Mouse (Mus musculus): Measurements from ENCODE around the gene Myo5a. TPM values are rescaled to one million over a fixed set of nuclear protein-coding genes. Genes with fewer than 3 reads are reported as not detected.

Myo5a gene
- 15.3 and 17.8 TPM in 2 replicates for polyA plus RNA-seq (2015; fragmentation: Nextera tagmentation; extraction: Ambion mirVana)

- peak within 1 kb of the TSS; percentile 91 for H3K4me2 ChIP-seq
- peak within 1 kb of the TSS; percentile 84 for H3K4me3 ChIP-seq
- peak within 1 kb of the TSS; percentile 77 for H3K9ac ChIP-seq
- ATAC-seq (ENCODE audit: insufficient number of reproducible peaks, low FRiP score, low TSS enrichment, low read depth), result 0 out of 2 replicates have a peak, but pooled peaks have one; percentile 7
- peak within 1 kb of the TSS; percentile 93 for H3K27ac ChIP-seq
- no peaks in the 10 kb centered on the region for H3K9me3 ChIP-seq
- no peaks in the 10 kb centered on the region for H3K27me3 ChIP-seq
- H3K36me3 ChIP-seq, result no peaks in the 10 kb centered on the region
- 21% methylated on average over 23 of the region's 23 CpGs for WGBS
- H3K4me1 ChIP-seq, result peaks cover 12% of the 10 kb centered on the region
Observed at GRCm38 (mm10) chr9:75070457-75071028, at the start of gene Myo5a. Myo5a (plus strand) TSS chr9:75071015.

- 66% methylated on average over 7 of the region's 7 CpGs for WGBS
Observed at GRCm38 (mm10) chr9:75022546-75022945, 48.3 kb upstream of the Myo5a start.

GRCm38 (mm10) chr9:75023150-75023894 is 47.5 kb upstream of the Myo5a start:
- WGBS, result 50% methylated on average over 5 of the region's 5 CpGs
- no peak for ATAC-seq (ENCODE audit: insufficient number of reproducible peaks, low FRiP score, low TSS enrichment, low read depth)
- H3K4me2 ChIP-seq, result no peak overlapping the region
- no peaks in the 10 kb centered on the region for H3K9me3 ChIP-seq
- no peak overlapping the region for H3K9ac ChIP-seq
- H3K36me3 ChIP-seq, result peaks cover 9% of the 10 kb centered on the region
- no peaks in the 10 kb centered on the region for H3K27me3 ChIP-seq
- H3K4me3 ChIP-seq, result no peak overlapping the region
- H3K27ac ChIP-seq, result no peak overlapping the region
- no peaks in the 10 kb centered on the region for H3K4me1 ChIP-seq

More at GRCm38 (mm10) chr9:75022546-75022945, 48.3 kb upstream of the Myo5a start:
- Histone ChIP-seq H3K4me3 (no peak overlapping the region), H3K9me3 (no peaks in the 10 kb centered on the region), H3K27ac (0 out of 2 replicates have a peak overlapping the region, but pooled peaks have one; percentile 2), H3K4me1 (no peaks in the 10 kb centered on the region), H3K4me2 (no peak overlapping the region), H3K36me3 (peaks cover 9% of the 10 kb centered on the region), H3K27me3 (no peaks in the 10 kb centered on the region), H3K9ac (no peak overlapping the region)
- ATAC-seq (ENCODE audit: insufficient number of reproducible peaks, low FRiP score, low TSS enrichment, low read depth), result no peak

GRCm38 (mm10) chr9:75024089-75024488 is 46.7 kb upstream of the Myo5a start:
- ATAC-seq (ENCODE audit: insufficient number of reproducible peaks, low FRiP score, low TSS enrichment, low read depth), result no peak

GRCm38 (mm10) chr9:75025689-75026088 is 45.1 kb upstream of the Myo5a start:
- no peak for ATAC-seq (ENCODE audit: insufficient number of reproducible peaks, low FRiP score, low TSS enrichment, low read depth)
- no peaks in the 10 kb centered on the region for H3K9me3 ChIP-seq
- H3K4me2 ChIP-seq, result no peak overlapping the region
- H3K36me3 ChIP-seq, result peaks cover 6% of the 10 kb centered on the region; the same call in 1 of the 2 replicates
- H3K27me3 ChIP-seq, result no peaks in the 10 kb centered on the region
- no peak overlapping the region for H3K4me3 ChIP-seq
- 77% methylated on average over 6 of the region's 6 CpGs for WGBS
- H3K4me1 ChIP-seq, result no peaks in the 10 kb centered on the region
- no peak overlapping the region for H3K27ac ChIP-seq
- no peak overlapping the region for H3K9ac ChIP-seq

More at GRCm38 (mm10) chr9:75024089-75024488, 46.7 kb upstream of the Myo5a start:
- H3K36me3 ChIP-seq, result peaks cover 13% of the 10 kb centered on the region
- no peaks in the 10 kb centered on the region for H3K4me1 ChIP-seq
- H3K27ac ChIP-seq, result no peak overlapping the region
- H3K27me3 ChIP-seq, result no peaks in the 10 kb centered on the region
- no peak overlapping the region for H3K4me2 ChIP-seq
- WGBS, result 51% methylated on average over 7 of the region's 7 CpGs
- no peaks in the 10 kb centered on the region for H3K9me3 ChIP-seq
- no peak overlapping the region for H3K9ac ChIP-seq
- H3K4me3 ChIP-seq, result no peak overlapping the region

GRCm38 (mm10) chr9:75032408-75032807 is 38.4 kb upstream of the Myo5a start:
- H3K27ac ChIP-seq, result no peak overlapping the region
- H3K27me3 ChIP-seq, result no peaks in the 10 kb centered on the region
- no peaks in the 10 kb centered on the region for H3K9me3 ChIP-seq
- no peak for ATAC-seq (ENCODE audit: insufficient number of reproducible peaks, low FRiP score, low TSS enrichment, low read depth)
- peaks cover 6% of the 10 kb centered on the region; the same call in 1 of the 2 replicates for H3K36me3 ChIP-seq
- 89% methylated on average over 1 of the region's 1 CpGs for WGBS
- H3K4me3 ChIP-seq, result no peak overlapping the region
- no peaks in the 10 kb centered on the region for H3K4me1 ChIP-seq
- no peak overlapping the region for H3K9ac ChIP-seq
- H3K4me2 ChIP-seq, result no peak overlapping the region

GRCm38 (mm10) chr9:75033141-75033540 is 37.7 kb upstream of the Myo5a start:
- Histone ChIP-seq H3K4me2 (no peak overlapping the region), H3K27ac (no peak overlapping the region), H3K4me1 (no peaks in the 10 kb centered on the region), H3K27me3 (no peaks in the 10 kb centered on the region), H3K36me3 (peaks cover 3% of the 10 kb centered on the region; the same call in 1 of the 2 replicates), H3K9me3 (no peaks in the 10 kb centered on the region), H3K4me3 (no peak overlapping the region), H3K9ac (no peak overlapping the region)
- ATAC-seq (ENCODE audit: insufficient number of reproducible peaks, low FRiP score, low TSS enrichment, low read depth), result no peak
- WGBS, result 58% methylated on average over 7 of the region's 7 CpGs

- peaks cover 9% of the 10 kb centered on the region for H3K4me1 ChIP-seq
- no peaks in the 10 kb centered on the region for H3K27me3 ChIP-seq
- H3K36me3 ChIP-seq, result no peaks in the 10 kb centered on the region; the same call in 1 of the 2 replicates
- WGBS, result 24% methylated on average over 1 of the region's 1 CpGs
- H3K9ac ChIP-seq, result no peak overlapping the region
- no peak overlapping the region for H3K27ac ChIP-seq
- H3K9me3 ChIP-seq, result no peaks in the 10 kb centered on the region
- no peak overlapping the region for H3K4me3 ChIP-seq
- H3K4me2 ChIP-seq, result no peak overlapping the region
- ATAC-seq (ENCODE audit: insufficient number of reproducible peaks, low FRiP score, low TSS enrichment, low read depth), result no peak
Observed at GRCm38 (mm10) chr9:75034691-75035090, 36.1 kb upstream of the Myo5a start.

GRCm38 (mm10) chr9:75035944-75036343 is 34.9 kb upstream of the Myo5a start:
- 78% methylated on average over 4 of the region's 4 CpGs for WGBS
- no peak for ATAC-seq (ENCODE audit: insufficient number of reproducible peaks, low FRiP score, low TSS enrichment, low read depth)
- Histone ChIP-seq H3K4me2 (no peak overlapping the region), H3K9me3 (no peaks in the 10 kb centered on the region), H3K27me3 (no peaks in the 10 kb centered on the region), H3K27ac (no peak overlapping the region), H3K9ac (no peak overlapping the region), H3K36me3 (no peaks in the 10 kb centered on the region; the same call in 1 of the 2 replicates), H3K4me1 (peaks cover 11% of the 10 kb centered on the region), H3K4me3 (no peak overlapping the region)

GRCm38 (mm10) chr9:75037451-75038356 is 33.1 kb upstream of the Myo5a start, which contains the start of gene Arpp19:
Arpp19 (plus strand) TSS chr9:75037614.
- H3K4me3 ChIP-seq, result peak within 1 kb of the TSS; percentile 75
- H3K9ac ChIP-seq, result peak within 1 kb of the TSS; percentile 84
- peak within 1 kb of the TSS; percentile 65 for H3K27ac ChIP-seq
- peak; percentile 91 for ATAC-seq (ENCODE audit: insufficient number of reproducible peaks, low FRiP score, low TSS enrichment, low read depth)
- WGBS, result 0% methylated on average over 72 of the region's 73 CpGs
- H3K4me2 ChIP-seq, result peak within 1 kb of the TSS; percentile 53
- 0 out of 2 replicates have a peak, but pooled peaks cover 3% of the 10 kb centered on the region for H3K36me3 ChIP-seq
- no peaks in the 10 kb centered on the region for H3K27me3 ChIP-seq
- H3K9me3 ChIP-seq, result no peaks in the 10 kb centered on the region
- H3K4me1 ChIP-seq, result peaks cover 11% of the 10 kb centered on the region

GRCm38 (mm10) chr9:75038357-75038688 is 32.5 kb upstream of the Myo5a start:
- H3K27me3 ChIP-seq, result no peaks in the 10 kb centered on the region
- H3K9me3 ChIP-seq, result no peaks in the 10 kb centered on the region
- H3K4me2 ChIP-seq, result peak overlapping the region; percentile 53
- ATAC-seq (ENCODE audit: insufficient number of reproducible peaks, low FRiP score, low TSS enrichment, low read depth), result no peak
- 1% methylated on average over 10 of the region's 10 CpGs for WGBS
- H3K4me3 ChIP-seq, result peak overlapping the region; percentile 75
- no peak overlapping the region for H3K27ac ChIP-seq
- H3K9ac ChIP-seq, result peak overlapping the region; percentile 84
- 0 out of 2 replicates have a peak, but pooled peaks cover 3% of the 10 kb centered on the region for H3K36me3 ChIP-seq
- H3K4me1 ChIP-seq, result peaks cover 11% of the 10 kb centered on the region

All from limb, embryonic 15.5 days (tissue).